Mouse (Mus musculus) frontal cortex, postnatal 14 days (tissue): Measurements from ENCODE around the gene Gm7792.
"Not testable (repeated sequence)": the region's sequence is repeated elsewhere in the genome, so short reads cannot be mapped to it uniquely, and the experiment has no call there.

Source experiments
- DNase-seq, 2 experiments: peaks; one replicate each; pipeline ENCODE4 v3.0.0; 2022; ENCODE audit warnings: low spot score in 2 of 2

The Gm7792 gene

GRCm38 (mm10) chr5:93843476-93843875 is at the start of gene Gm7792:
Gene Gm7792, plus strand, starts transcription at chr5:93843776.
- DNase-seq: not testable (repeated sequence)
